Mouse (Mus musculus): ENCODE data around the gene RPS10-NUDT3.
"Not testable (repeated sequence)": the region's sequence is repeated elsewhere in the genome, so short reads cannot be mapped to it uniquely, and the experiment has no call there.

Gene RPS10-NUDT3

DNA sequence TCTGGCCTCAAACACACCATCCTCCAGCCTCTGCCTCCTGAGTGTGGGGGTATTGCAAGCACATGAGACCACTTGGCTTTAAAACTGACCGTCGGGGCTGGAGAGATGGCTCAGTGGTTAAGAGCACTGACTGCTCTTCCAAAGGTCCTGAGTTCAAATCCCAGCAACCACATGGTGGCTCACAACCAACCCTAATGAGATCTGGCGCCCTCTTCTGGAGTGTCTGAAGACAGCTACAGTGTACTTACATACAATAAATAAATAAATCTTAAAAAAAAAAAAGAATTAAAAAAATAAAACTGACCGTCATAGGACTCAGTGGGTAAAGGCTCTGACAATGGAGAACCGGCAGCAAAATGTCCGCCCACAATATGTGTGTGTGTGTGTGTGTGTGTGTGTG, 4.8 kb upstream of the RPS10-NUDT3 start:
- not testable (repeated sequence) for DNase-seq

DNA sequence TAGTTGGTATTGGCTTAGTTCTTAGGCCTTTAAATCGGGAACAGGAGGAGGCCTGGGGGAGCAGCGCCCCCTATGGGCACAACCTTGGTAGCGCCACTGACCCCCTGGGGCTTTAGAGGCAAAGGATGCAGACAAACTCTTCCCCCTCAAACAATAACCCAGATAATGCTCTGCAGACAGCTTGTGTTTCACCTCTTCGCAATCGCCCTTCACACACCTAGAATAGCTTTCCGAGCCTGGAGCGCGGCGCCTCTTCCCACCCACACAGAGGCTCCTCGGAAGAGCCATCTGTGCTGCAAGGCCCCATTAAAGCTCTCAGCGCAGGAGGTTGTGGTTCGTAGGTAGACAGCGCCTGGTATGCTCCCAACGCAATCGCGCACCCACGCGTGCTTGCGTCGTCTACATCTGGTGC, 3.9 kb upstream of the RPS10-NUDT3 start:
- no peak for DNase-seq

DNA sequence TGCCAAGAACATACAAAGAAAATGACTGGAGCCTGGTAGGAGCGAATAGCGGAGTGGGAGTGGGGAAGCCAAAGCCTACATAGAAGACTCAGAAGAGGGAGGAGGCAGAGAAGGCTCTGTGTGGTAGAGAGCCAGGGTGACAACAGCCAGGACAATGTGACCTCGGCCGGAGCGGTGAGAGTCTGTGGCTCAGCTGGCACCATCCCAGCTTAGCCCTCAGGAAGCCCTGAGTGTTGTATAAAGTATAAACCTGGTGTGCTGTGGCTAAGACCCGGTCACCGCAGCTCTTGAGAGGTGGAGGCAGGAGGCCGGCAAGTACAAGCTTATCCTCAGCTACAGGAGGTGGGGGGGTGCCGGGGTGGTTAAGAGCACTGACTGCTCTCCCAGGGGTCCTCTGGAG, 2.3 kb upstream of the RPS10-NUDT3 start:
- DNase-seq, result no peak

DNA sequence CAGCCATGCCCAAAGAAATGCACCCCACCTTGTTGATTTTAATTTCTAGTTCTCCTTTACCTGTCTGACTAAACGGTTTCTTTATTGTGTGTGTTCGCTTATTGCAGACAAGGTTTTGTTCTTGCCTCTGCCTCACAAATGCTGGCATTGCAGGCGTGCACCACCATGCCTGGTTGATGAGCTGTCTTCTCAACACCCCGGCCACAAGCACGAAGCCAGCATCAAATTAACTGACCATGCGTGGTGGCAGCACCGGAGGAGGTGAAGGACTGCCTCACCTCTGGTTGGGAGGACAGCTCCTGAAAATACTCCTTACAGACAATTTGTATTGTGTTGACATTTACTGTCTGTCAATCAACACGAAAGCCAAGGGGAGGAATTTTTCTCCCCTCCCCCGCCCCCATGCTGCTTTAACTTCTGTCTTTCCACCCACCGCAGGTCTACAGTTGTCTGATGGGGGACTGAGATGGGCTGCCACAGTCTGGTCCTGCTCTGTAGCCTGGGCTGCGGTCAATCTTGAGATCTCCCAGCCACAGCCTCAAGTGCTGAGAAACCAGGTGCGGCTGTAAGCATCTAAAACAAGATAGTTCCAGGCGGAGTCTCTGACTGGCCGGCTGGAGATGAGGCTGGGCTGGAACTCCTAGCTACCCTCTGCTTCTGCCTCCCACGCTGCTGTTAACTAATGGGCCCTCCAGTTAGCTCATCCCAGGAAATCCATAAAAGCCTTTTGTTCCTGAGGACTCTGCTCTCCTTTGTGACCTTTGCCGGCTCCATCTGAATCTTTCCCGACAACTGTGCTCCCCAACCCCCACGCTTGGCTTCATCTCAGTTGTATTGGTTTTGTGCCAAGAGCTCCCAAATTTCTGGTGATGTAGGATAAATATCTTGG, 1.4 kb upstream of the RPS10-NUDT3 start, which contains the start of gene Rps10:
TSS of gene Rps10 (minus strand) at position 538 of the 889 bp plus-strand sequence.
- DNase-seq, result no peak

DNA sequence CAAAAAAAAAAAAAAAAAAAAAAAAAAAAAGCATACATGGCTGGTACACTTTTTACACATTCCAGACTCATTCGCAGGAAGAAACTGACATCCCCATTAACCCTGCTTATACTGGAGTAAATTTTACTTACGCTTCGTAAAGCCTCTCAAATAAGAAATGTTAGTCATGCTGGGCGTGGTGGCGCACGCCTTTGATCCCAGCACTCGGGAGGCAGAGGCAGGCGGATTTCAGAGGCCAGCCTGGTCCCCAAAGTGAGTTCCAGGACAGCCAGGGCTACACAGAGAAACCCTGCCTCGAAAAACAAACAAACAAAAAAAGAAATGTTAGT, 517 bp upstream of the RPS10-NUDT3 start:
- DNase-seq, result not testable (repeated sequence)

DNA sequence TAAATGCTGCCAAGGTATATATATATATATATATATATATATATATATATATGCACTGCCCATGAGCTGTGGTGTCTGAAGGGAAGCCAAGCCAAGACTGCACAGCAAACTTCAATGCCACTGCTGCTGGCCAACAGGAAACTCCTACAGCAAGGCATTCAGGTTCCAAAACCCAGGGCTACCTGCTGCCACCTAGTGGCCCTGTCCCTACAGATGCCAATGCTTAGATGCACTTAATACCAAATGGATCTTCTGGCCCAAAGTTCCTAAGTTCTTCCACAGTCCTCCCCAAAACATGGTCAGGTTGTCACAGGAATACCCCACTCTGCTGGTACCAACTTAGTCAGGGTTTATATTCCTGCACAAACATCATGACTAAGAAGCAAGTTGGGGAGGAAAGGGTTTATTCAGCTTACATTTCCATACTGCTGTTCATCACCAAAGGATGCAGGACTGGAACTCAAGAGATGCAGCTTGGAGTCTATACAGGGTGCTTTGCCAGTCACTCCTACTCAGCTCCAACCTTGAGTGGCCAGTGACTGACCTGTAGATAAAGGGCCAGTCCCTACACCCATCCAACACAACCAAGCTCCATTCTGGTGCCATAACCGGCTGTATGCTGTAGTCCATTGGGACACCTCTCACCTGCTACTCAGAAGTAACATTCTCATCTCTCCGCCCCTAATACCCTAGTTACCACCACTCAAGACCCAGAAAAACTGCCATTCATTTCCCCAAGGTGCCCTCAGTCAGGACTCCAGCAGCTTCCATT, 5.6 kb downstream of the RPS10-NUDT3 start:
- peak; percentile 88 for DNase-seq

DNA sequence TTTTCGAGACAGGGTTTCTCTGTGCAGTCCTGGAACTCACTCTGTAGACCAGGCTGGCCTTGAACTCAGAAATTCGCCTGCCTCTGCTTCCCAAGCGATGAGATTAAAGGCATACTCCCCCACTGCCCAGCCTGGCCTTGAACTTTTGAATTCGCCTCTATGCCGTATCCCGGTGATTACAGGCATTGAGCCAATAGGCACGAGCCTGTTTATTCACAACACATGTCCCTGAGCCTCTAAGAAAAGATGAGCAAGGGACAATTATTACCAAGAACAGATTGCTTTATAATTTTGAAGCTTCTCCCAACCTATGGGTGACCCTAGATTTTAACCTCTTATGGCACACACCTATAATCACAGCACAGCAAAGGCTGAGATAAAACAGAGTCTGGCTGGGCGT, 6.6 kb downstream of the RPS10-NUDT3 start:
- DNase-seq, result no peak

DNA sequence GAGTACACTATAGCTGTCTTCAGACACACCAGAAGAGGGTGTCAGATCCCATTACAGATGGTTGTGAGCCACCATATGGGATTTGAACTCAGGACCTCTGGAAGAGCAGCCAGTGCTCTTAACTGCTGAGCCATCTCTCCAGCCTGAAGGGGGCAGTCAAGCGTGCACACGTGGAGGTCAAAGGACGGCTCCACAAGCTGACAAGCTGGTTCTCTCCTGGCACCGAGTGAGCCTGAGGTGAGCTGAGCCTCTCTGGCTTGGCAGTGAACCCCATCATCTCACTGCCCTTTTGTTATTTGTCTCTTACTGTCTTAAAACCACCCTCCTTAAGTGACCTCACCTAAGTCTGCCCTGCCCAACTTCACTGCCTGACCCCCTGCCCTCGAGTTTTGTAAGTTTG, 7.6 kb downstream of the RPS10-NUDT3 start:
- DNase-seq, result no peak

DNA sequence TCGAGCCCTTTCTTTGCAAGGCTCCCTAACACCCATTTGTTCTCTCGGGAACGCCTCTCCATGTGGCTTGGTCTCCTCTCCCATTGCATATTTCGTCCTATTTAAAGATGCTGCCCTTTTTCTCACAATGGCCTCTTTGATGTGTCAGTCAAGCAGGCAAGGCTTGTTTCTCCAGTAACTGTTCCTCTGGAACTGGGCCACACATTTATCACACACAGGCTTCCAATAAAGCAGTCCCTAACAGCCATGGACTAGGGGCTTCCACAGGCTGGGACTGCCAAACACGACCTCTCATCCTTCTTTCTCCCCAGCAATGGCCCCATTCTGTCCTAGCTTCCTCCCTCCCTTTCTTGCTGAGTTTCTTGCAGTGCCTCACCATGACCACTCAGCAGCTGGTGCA, 8.3 kb downstream of the RPS10-NUDT3 start:
- DNase-seq, result no peak

DNA sequence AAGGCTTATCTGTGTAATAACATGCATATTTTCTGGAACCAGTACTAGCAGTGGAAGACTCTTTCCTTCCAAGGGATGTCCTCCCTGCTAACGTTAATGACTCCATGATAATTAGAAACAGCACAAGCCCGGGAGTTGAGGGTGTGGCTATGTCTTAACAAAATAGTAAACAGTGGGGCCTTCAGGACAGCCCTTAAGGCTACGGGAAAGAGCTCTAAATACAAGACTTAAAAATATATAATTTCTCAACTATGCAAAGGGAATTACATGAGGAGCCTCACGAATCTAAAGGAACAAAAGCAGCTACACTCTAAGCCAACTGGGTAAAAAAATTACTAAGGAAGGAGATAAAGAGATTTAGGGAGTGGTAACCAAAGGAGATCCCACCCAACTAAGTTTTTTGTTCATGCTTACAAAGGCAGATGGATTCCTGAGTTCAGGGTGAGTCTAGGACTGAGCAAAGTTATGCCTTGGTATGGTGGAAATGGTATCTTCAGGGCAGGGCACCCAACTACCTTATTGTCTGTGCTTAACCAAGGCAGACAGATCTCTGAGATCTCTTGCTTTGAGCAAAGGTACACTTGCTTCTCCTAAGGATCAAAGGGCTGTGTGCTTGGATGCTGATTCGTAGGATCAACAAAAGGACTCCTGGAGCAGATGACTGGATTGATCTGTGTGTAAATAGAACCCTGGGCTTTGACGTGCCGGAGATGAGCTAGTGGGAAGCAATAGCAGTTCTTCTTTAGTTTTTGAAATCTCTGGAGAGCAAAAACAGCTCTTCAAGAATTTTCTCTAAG, 9.4 kb downstream of the RPS10-NUDT3 start:
- DNase-seq, result no peak

DNA sequence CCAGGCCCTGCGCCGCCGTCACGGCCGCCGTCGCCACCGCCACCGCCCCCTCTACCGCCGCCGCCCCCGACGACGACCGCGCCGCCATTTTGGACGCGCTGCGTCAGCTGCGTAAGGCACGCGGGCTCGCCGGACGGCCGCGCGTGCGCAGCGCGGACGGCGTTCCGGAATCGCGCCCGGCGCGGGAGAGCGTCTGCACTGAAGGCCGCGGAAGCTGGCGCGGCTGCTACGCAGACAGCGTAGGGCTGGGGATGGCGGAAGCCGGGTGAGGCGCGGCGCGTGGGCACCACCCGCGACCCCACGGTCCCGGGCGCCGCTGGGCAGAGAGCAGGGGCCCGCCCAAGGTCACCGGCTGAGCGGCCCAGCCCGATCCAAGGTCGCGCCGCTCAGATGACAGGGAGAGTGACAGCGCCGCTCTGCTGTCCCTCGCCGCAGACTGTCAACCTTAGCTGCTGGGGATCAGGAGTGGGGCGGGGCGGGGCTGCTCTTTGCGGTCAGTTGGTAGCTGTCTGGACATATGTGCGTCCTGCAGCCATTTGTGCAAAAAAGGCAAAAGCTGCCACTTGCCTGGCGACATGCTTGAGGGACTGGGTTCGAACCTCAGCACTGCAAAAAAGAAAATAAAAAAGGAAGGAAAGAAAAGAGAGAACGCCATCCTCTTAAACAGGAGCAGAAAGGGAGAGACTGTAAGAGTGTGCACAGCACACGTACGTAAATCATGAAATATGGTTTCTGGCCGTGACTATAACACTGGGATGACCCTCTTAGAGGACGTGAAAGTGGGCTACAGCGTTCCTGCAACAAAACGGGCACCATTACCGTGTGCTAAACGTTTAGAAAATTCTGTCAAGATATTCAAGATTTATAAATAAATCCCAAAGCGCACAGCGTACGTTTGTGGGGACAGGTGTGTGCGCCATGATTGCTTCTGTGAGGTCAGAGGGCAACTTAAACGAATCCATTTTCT, 11.4 kb downstream of the RPS10-NUDT3 start, which contains the start of gene Nudt3:
TSS of gene Nudt3 (minus strand) at position 136 of the 967 bp plus-strand sequence.
- peak; percentile 97 for DNase-seq

DNA sequence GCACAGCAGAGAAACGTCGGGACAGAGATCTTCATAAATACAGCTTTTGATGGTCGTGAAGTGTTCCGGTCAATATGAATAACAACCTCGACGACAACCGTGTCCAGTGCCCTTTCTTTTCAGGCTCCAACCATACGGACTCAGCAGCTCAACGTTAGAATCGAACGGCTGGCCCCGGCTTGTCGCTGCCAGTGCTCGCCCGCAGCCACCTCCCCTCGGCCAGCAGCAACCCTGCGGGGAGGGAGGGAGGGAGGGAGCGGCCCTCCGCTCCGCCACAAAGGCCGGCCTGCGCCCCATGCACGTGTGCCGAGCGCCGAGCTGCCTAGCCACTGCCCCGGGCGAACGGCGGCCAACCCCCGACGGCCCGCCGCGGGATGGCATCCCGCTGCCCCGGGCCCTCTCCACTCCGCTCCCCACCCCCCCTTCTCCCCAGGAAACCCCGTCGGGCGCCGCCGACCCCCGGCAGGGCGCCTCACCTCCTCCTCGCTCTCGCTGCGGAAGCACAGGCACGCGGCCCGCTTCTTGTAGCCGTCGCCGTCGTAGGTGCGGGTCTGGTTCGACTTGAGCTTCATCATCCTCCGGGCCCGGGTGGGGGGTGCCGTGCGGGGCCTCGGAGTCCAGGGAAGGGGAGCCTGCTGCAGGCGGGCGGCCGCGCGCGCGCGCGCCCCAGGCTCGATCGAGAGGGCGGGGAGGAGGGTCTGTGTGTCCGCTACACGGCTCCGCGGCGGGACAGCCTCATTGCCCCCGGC, 12.2 kb downstream of the RPS10-NUDT3 start:
- peak; percentile 78 for DNase-seq

DNA sequence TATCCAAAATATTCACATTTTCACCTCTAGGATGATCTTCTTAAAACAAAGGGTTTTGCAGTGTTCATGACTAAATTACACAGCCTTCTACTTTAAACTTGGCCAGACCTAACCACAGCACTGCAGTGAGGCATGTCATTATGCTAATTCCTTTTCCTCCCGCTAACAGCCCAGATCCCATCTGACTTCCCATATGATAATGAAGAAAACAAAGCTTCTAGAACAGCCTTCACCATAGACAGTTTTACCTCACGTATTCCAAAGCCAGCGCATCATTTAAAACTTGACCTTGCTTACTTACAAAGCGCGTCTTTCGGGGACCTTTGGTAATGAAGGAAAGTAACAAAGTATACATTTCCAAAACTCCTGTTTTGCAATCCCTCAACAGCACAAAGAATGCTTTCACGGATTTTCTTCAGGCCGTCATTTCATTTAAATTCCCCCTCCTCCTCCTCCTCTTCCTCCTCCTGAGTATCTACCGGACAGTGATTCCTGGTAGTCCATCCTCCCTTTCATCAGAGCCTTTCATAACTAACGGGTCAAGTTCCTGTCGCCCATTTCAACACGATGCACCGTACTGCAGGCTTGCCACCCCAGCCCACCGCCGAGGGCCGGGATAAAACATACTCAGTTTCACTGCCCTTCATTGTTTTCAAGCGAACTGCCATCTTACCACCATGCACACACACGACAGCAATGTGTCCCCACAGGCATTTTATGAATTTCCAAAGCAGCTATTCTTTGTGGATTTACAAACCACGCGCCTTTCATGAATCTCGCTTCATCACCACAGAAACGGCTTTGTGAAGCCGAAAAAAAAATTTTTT, 13.1 kb downstream of the RPS10-NUDT3 start:
- peak; percentile 54 for DNase-seq

DNA sequence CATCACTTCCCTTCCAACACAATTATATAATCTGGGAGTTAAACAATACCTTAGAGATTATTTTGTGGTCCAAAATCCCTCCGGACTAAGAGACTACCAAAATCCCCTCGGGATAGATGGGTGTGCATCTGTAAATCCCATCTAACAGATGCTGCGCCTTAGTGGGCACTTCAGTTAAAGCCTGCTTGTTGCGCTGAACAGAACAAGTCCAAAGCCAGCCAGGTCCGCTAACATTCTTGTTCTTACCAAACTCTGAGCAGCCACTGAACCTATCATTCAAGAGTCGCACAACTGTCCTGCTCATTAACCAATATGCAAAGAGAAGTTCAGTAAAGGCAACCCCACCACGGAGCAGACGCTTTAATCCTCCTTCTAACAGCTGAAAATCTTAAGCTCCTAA, 13.9 kb downstream of the RPS10-NUDT3 start:
- no peak for DNase-seq

DNA sequence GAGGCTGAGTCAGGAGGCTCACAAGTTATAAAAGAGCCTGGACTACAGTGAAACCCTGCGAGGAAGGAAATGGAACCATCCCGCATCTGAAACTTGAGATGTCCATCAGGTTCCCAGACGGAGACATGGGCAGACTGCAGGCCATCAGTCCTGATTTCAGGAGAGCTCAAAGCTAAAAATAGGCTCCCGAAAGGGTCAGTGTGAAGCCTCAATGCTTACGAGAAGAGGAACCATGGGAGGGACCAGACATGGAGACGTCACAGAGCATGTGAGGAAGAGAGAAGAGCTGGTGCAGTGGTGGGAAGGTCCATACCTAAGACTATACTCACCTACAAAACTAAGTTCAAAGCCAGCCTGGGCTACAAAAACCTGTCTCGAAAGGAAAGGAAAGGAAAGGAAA, 19.6 kb downstream of the RPS10-NUDT3 start:
- no peak for DNase-seq

DNA sequence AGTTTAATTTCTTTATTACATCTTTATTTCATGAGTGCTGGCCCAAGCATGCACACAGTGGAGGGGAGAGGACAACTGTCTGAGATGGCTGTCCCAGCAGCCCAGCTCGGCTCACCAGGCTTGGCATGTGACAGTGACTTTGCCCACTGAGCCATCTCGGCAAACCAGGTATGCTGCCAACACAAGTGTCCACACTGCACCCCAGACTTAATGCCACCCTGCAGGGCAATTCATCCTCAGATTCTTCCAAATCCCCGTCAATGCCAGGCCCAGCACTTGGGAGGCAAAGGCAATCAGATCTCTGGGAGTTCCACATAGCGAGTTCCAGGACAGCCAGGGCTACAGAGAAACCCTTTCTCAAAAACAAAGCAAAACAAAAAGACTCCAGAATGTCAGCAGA, 22.0 kb downstream of the RPS10-NUDT3 start:
- DNase-seq, result no peak

DNA sequence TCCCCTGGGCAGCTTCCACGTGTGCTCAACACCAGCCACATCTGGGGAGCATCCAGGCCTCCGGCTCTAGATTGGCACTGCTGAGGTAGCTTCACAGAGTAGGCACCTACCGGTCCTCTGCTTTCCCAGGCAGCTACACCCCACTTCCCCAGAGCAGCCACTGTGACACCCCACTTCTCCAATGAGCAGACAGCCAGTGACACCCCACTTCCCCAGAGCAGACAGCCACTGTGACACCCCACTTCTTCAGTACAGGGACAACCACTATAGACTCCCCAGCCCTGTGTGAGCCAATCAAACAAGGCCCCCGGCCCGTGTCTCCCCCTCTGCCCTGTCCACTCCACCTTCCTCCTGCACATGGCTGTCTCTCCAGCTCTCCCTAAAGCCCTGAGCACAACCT, 23.0 kb downstream of the RPS10-NUDT3 start:
- DNase-seq, result no peak

DNA sequence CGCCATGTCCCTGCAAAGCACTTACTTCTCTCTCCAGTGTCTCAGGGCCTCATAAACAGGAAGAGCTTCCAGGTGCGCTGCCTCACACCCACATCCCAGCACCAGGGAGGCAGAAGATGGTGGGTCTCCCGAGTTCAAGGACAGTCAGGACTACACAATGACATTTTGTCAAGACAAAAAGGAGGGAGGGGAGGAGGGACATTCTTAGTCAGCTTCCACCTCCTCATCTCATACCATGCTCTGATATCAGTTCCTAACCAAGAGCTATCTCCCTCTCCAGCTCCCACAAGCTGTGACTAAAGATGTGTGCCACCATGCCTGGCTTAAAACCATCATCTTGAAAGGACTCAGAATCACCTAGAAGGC, 23.5 kb downstream of the RPS10-NUDT3 start:
- no peak for DNase-seq

DNA sequence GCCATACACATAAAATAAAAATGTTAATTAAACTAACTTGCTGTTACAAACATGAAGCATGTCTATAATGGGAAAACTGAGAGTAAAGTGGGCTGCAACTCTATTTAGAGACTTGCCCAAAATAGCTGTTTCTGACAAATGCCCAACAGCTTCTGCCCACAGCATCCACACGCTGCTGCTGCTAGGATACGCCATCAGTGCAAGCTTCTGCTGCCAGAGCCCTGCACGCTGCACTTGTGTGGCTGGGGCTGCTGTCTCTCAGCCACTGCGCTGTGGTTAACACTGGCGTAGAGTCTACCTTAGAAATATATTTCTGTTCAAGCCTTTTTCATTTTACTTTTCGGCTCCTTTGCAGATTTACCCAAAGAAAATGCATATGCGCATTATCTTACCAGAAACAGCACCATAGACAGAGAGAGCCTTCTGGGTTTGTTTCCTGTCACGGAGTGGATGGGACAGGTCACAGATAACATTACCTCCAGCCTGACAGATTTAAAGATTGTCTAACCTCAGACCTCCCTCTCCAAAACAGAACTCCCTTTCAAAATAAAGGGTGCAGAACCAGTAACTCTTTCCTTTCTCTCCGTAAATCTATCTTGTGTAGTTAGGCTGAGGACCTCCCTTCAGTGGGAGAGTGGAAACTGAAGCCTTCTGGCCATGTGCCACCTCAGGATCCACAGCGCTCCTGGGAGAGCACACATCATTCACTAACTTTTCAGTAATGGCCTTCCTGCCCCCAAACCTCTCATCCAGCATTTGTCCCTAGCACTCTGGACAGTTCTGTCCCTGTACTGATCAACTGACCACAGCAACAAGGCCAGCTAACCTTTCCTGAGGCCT, 24.1 kb downstream of the RPS10-NUDT3 start:
- no peak for DNase-seq
